Mouse (Mus musculus) forebrain, embryonic 16.5 days (tissue): ENCODE measurements at regions not wholly inside any gene's neighbourhood (a gene's known extent, or its start where the extent isn't known, plus 50 kb on each side); places are given as distances from the start of the nearest gene placed in this dataset.

ENCODE experiments used
- ATAC-seq: fragments of 200-750 bp; cut with Nextera tagmentation; 2 replicates; pipeline ENCODE4 v1.8.0; 2017; ENCODE audit warnings: mild to moderate bottlenecking, moderate library complexity
- H3K27ac ChIP-seq: fragments of 300-500 bp; sonication (generic); 2 replicates; pipeline ENCODE4 v1.5.1; 2014; ENCODE audit warnings: low read length, control low read depth
- H3K27me3 ChIP-seq: fragments of 300-500 bp; sonication (generic); replicated peaks from 2 replicates; pipeline ENCODE4 v1.6.1; 2014; ENCODE audit warnings: low read length; ENCODE audit not compliant: control insufficient read depth, insufficient read depth
- H3K36me3 ChIP-seq: fragments of 300-500 bp; sonication (generic); 2 replicates; pipeline ENCODE4 v1.6.1; 2014; ENCODE audit not compliant: control insufficient read depth, insufficient read depth
- H3K4me1 ChIP-seq: fragments of 300-500 bp; sonication (generic); replicated peaks from 2 replicates; pipeline ENCODE4 v1.6.1; 2014; ENCODE audit warnings: low read length; ENCODE audit not compliant: control insufficient read depth, insufficient read depth
- H3K4me2 ChIP-seq: fragments of 300-500 bp; sonication (generic); 2 replicates; pipeline ENCODE4 v1.6.1; 2014; ENCODE audit warnings: mild to moderate bottlenecking, low read length, control low read depth
- H3K4me3 ChIP-seq: fragments of 300-500 bp; sonication (generic); replicated peaks from 2 replicates; pipeline ENCODE4 v1.5.1; 2014; ENCODE audit warnings: mild to moderate bottlenecking, low read length, control low read depth
- H3K9ac ChIP-seq: fragments of 300-500 bp; sonication (generic); replicated peaks from 2 replicates; pipeline ENCODE4 v1.6.1; 2014; ENCODE audit warnings: low read depth, low read length, control low read depth
- H3K9me3 ChIP-seq: fragments of 300-500 bp; sonication (generic); 2 replicates; pipeline ENCODE4 v1.6.1; 2016; ENCODE audit warnings: low read length; ENCODE audit not compliant: control insufficient read depth
- WGBS: fragments of 180-500 bp; shearing (Covaris S2); extraction: QIAGEN DNeasy Blood & Tissue Kit; methylation state at CpG from one replicate; pipeline ENCODE4 v1.1.7; 2014; 5-methylcytosine and 5-hydroxymethylcytosine counted together

DNA sequence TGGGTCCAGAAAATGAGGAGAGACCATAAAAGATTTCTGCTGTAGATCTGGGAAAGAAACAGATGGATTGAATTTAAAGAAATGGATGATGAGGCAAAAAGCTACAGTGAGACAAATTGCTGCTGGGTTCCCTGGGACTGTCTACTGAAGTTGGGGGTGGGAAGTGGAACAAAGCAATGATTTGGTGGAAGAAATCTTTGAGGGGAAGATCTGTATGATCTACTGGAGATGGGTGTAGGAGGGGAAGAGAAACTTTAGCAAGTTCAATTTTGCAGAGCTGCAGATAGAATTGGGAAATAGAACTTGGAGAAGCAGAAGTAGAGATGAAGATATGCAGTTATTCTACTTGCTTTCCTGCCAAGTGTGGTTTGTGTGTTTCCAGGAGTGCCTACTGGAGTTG is 5478.8 kb downstream of the 9330182O14Rik start:
- Histone ChIP-seq H3K27me3 (no peaks in the 10 kb centered on the region), H3K4me3 (no peak overlapping the region), H3K9ac (no peak overlapping the region), H3K27ac (no peak overlapping the region), H3K9me3 (no peaks in the 10 kb centered on the region), H3K4me2 (no peak overlapping the region), H3K4me1 (no peaks in the 10 kb centered on the region), H3K36me3 (no peaks in the 10 kb centered on the region)
- ATAC-seq = no peak

DNA sequence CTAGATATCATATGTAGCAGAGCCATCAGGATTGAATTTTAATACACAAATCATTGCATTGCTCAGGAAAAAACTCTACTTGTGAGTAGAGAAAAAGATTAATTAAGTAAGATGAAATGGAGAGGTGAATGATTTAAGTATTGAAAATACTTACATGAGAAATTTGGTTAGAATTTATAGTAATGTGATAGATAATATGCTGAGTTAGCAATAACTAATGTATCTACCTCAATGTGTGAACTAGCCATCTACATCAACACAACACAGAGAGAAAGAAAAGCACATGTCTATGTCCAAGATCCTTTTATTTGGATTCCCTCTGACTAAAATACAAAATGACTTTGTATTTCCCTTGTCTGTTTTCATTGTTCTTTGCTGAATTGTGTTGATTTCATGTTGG is 5512.1 kb downstream of the 9330182O14Rik start:
- no peak for ATAC-seq
- Histone ChIP-seq H3K27ac (no peak overlapping the region), H3K4me1 (no peaks in the 10 kb centered on the region)

DNA sequence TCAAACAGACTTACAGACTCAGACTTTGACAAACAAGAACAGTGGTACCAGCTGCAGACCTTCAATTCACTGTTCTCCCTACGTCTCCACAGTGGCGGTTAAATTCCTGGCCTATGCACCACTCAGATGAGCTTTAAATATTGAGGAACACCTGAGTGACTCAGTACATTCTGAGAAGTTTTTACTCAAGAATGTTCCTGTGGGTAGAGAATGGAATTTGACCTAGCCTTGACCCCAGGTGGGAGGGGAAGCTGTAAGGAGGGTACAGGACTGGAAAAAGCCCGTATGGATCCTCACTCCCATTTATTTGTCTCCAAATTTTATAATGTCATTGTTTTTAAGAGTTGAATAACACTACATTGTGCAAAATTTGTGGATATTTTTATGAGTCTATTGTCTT is 5529.4 kb downstream of the 9330182O14Rik start:
- Histone ChIP-seq H3K36me3 (no peaks in the 10 kb centered on the region), H3K4me3 (no peak overlapping the region), H3K27me3 (no peaks in the 10 kb centered on the region), H3K9me3 (no peaks in the 10 kb centered on the region), H3K4me2 (no peak overlapping the region), H3K9ac (no peak overlapping the region), H3K4me1 (no peaks in the 10 kb centered on the region), H3K27ac (no peak overlapping the region)
- 87% methylated on average over 3 of the region's 3 CpGs for WGBS
- ATAC-seq = no peak

More for the DNA sequence above, 5512.1 kb downstream of the 9330182O14Rik start:
- Histone ChIP-seq H3K9ac (no peak overlapping the region), H3K9me3 (no peaks in the 10 kb centered on the region), H3K36me3 (no peaks in the 10 kb centered on the region), H3K4me3 (no peak overlapping the region), H3K27me3 (no peaks in the 10 kb centered on the region), H3K4me2 (no peak overlapping the region)

DNA sequence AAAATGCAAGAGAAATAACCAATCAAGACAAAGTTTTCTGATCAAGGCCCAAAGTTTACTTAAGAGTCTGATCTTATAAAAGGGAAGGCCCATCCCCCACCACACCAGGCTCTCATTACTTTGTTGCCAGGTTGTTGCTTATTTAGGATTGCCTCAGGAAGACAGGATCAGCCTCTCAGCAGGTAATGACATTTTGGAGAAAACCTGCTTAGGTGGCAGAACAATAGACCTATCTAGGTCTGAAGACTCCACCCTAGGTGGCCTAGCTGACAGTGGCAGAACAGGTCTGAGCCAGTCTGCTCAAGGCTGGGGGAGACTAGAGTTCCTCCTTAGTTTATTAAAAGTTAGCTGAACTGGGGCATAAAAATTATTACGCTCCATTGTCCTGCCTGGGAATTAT is 5555.3 kb downstream of the 9330182O14Rik start:
- WGBS = 83% methylated on average over 1 of the region's 1 CpGs
- ATAC-seq = no peak
- Histone ChIP-seq H3K36me3 (no peaks in the 10 kb centered on the region), H3K27ac (no peak overlapping the region), H3K4me1 (no peaks in the 10 kb centered on the region), H3K4me2 (no peak overlapping the region), H3K27me3 (no peaks in the 10 kb centered on the region), H3K4me3 (no peak overlapping the region), H3K9ac (no peak overlapping the region), H3K9me3 (peaks cover 6% of the 10 kb centered on the region)

DNA sequence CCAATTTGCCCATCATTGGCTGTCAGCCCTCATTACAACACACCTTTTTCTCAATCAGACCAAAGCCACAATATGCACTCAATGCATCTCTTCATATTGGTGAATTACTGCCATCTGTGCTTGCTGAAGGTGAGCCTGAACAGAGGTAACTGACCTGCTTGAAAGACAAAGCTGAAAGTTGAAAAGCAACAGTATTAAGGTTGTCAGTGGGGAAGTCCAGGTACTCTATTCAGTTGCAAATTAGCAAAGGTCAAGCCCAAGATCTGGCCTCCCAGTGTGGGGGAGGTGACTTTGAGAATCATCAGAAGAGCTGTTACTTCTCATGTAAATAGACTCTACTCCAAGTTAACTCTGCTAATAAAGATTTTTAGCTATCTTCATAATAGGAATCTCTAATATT is 5555.9 kb downstream of the 9330182O14Rik start:
- Histone ChIP-seq H3K4me2 (no peak overlapping the region), H3K9ac (no peak overlapping the region), H3K36me3 (no peaks in the 10 kb centered on the region), H3K27ac (no peak overlapping the region), H3K4me1 (no peaks in the 10 kb centered on the region), H3K4me3 (no peak overlapping the region), H3K27me3 (no peaks in the 10 kb centered on the region), H3K9me3 (peaks cover 6% of the 10 kb centered on the region)
- ATAC-seq = no peak

DNA sequence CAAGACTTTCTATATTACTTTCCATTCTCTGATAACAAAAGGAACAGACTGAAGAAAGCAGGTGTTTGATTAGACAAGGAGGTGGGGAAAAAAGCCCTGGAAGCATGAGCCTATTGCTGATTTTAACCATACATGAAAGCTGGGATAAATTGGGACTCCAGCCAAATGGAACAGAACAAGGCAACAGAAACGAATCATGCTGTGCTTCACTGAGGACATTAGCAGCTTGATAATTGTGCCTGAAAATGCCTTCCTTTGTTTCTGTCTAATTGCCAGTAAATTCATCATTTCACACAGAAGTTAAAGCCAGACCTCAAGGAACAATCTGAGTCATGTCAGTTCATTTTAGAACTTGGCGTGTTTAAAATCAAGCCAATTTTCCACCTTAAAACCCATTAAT is 5576.9 kb downstream of the 9330182O14Rik start:
- no peak overlapping the region for H3K4me3 ChIP-seq
- H3K4me2 ChIP-seq = no peak overlapping the region
- H3K36me3 ChIP-seq = no peaks in the 10 kb centered on the region
- H3K27ac ChIP-seq = no peak overlapping the region
- 8% methylated on average over 2 of the region's 2 CpGs for WGBS
- no peak overlapping the region for H3K9ac ChIP-seq
- ATAC-seq = peak; percentile 90
- H3K9me3 ChIP-seq = no peaks in the 10 kb centered on the region
- no peaks in the 10 kb centered on the region for H3K27me3 ChIP-seq
- 0 out of 2 replicates have a peak, but pooled peaks cover 2% of the 10 kb centered on the region for H3K4me1 ChIP-seq

DNA sequence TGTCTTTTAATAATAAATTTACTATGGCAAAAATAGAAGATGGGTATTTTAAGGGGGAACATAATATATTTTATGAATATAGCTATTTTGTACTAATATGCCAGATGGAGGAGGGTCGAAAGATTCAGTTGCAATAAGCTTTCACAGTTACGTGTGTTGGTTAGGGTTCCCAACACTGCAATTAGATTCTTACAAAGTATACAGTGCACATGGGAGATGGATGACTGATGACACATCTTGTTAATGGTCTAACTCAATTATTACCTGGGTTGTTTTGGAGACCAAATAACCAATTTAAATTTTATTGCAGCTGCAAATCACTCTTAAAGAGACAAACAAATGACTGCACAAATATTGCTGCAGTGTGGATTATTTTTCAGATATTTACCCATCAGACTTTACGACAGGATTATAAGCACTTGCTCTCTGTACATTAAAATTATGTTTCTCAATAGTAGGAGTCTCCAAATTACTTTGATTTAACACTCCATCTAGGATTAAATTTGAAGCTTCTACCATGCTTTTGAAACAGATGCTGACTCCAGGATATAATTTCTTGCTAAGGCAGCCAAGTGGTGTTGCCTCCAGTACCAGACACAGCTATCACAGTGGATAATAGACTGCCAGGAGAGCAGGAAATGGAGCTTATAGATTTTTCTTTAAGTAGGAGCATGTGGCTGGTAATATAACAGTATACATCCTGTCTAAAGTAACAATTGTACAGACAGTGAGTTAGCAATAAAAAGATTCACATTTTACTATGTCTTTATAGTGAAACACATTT is 5596.4 kb downstream of the 9330182O14Rik start:
- whole genome bisulfite sequencing = 79% methylated on average over 3 of the region's 3 CpGs
- Histone ChIP-seq H3K4me1 (no peaks in the 10 kb centered on the region), H3K4me3 (no peak overlapping the region), H3K9me3 (no peaks in the 10 kb centered on the region), H3K27me3 (no peaks in the 10 kb centered on the region), H3K27ac (no peak overlapping the region), H3K9ac (no peak overlapping the region), H3K4me2 (no peak overlapping the region), H3K36me3 (no peaks in the 10 kb centered on the region)
- ATAC-seq = no peak

DNA sequence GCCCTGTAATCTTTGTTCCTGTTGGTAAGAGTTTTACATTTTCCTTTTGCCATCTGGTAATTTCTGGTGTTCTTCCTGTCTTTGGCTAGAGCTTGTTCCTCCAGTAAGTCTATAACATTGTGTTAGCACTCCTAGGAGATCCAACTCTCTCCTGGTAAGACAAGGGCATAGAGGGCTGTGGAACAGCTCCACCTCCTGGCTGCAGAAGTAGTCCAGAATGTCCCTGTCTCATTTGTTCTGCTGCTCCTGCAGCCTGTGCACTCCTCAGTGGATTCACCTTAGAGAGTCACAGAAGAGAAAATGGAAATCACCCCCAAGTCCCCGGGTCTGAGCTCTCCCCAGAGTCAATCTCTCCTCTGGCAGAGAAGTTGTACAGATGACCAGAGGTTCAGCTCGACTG is 5629.1 kb downstream of the 9330182O14Rik start:
- Histone ChIP-seq H3K36me3 (no peaks in the 10 kb centered on the region), H3K27ac (no peak overlapping the region), H3K27me3 (no peaks in the 10 kb centered on the region), H3K9me3 (no peaks in the 10 kb centered on the region), H3K4me1 (no peaks in the 10 kb centered on the region), H3K4me2 (no peak overlapping the region), H3K4me3 (no peak overlapping the region), H3K9ac (no peak overlapping the region)
- WGBS = 53% methylated on average over 2 of the region's 2 CpGs
- ATAC-seq = no peak
